Mouse (Mus musculus): ENCODE data around the gene Angel1. TPM values are rescaled to one million over a fixed set of nuclear protein-coding genes. Genes with fewer than 3 reads are reported as not detected.
A peak's percentile ranks its signal among the peaks of the same experiment; 100 is the strongest.

Angel1 gene
- total RNA-seq, 2 experiments from 2014 or later = 3.4 to 3.5 TPM

GRCm38 (mm10) chr12:86682178-86682577 lies 44.1 kb downstream of the Angel1 start:
- no peak for DNase-seq (ENCODE audit: low spot score)

GRCm38 (mm10) chr12:86681626-86682025 lies 44.6 kb downstream of the Angel1 start:
- intact Hi-C loops (cut with DNase I) = no loop called here
- DNase-seq (ENCODE audit: low spot score) = no peak

More at GRCm38 (mm10) chr12:86682178-86682577, 44.1 kb downstream of the Angel1 start:
- intact Hi-C loops (cut with DNase I) = no loop called here

GRCm38 (mm10) chr12:86680591-86681193 lies 45.6 kb downstream of the Angel1 start:
- no peak for DNase-seq (ENCODE audit: low spot score)
- intact Hi-C loops (cut with DNase I) = no loop called here

GRCm38 (mm10) chr12:86679991-86680491 lies 46.2 kb downstream of the Angel1 start:
- no peak for DNase-seq (ENCODE audit: low spot score)
- intact Hi-C loops (cut with DNase I) = no loop called here

GRCm38 (mm10) chr12:86679546-86679930 lies 46.7 kb downstream of the Angel1 start:
- intact Hi-C loops (cut with DNase I) = no loop called here
- DNase-seq (ENCODE audit: low spot score) = no peak

GRCm38 (mm10) chr12:86678591-86679545 lies 47.4 kb downstream of the Angel1 start, which contains the start of gene Vash1:
Gene Vash1, plus strand, starts transcription at chr12:86678700.
- intact Hi-C loops (cut with DNase I) = no loop called here
- no peak for DNase-seq (ENCODE audit: low spot score)

- intact Hi-C loops (cut with DNase I) = no loop called here
These were observed 53.8 kb downstream of the Angel1 start for GRCm38 (mm10) chr12:86672507-86672906.

GRCm38 (mm10) chr12:86672105-86672504 lies 54.2 kb downstream of the Angel1 start:
- intact Hi-C loops (cut with DNase I) = no loop called here
- DNase-seq (ENCODE audit: low spot score) = no peak

More at GRCm38 (mm10) chr12:86672507-86672906, 53.8 kb downstream of the Angel1 start:
- no peak for DNase-seq (ENCODE audit: low spot score)

- DNase-seq (ENCODE audit: low spot score) = no peak
- intact Hi-C loops (cut with DNase I) = no loop called here
These were observed 57.9 kb downstream of the Angel1 start for GRCm38 (mm10) chr12:86668404-86668803.

- no peak for DNase-seq (ENCODE audit: low spot score)
- intact Hi-C loops (cut with DNase I) = no loop called here
These were observed 60.6 kb downstream of the Angel1 start for GRCm38 (mm10) chr12:86665656-86666055.

- intact Hi-C loops (cut with DNase I) = no loop called here
- no peak for DNase-seq (ENCODE audit: low spot score)
These were observed 65.8 kb downstream of the Angel1 start for GRCm38 (mm10) chr12:86660466-86660865.

- intact Hi-C loops (cut with DNase I) = no loop called here
- DNase-seq (ENCODE audit: low spot score) = no peak
These were observed 66.8 kb downstream of the Angel1 start for GRCm38 (mm10) chr12:86659447-86659968.

- intact Hi-C loops (cut with DNase I) = no loop called here
- peak; percentile 86 for DNase-seq (ENCODE audit: low spot score)
These were observed 73.7 kb downstream of the Angel1 start for GRCm38 (mm10) chr12:86652570-86653041.

- intact Hi-C loops (cut with DNase I) = no loop called here
These were observed 74.9 kb downstream of the Angel1 start for GRCm38 (mm10) chr12:86651301-86651860.

More at GRCm38 (mm10) chr12:86651301-86651860, 74.9 kb downstream of the Angel1 start:
- no peak for DNase-seq (ENCODE audit: low spot score)

Other genes with a start within 250 kb of the Angel1 start
- gene Vash1, start 47.8 kb downstream of the Angel1 start, total RNA-seq (2021) = 10 to 100 TPM; 19.4 to 21.0 TPM
- gene Lrrc74a, start 7.9 kb upstream of the Angel1 start, total RNA-seq (2021) = not detected
- gene Irf2bpl, start 158.3 kb upstream of the Angel1 start, total RNA-seq (2021) = 10 to 100 TPM; 33.3 to 36.9 TPM
- 10 to 100 TPM; 41.1 to 48.6 TPM for gene Cipc, start 220.6 kb upstream of the Angel1 start, total RNA-seq (2021)

Data from heart, postnatal 25 days (tissue).